9 mouse cellular contexts compared by ENCODE assay signal in genomic region chr2:25355419-25356066, GRCm38 (mm10). TPM values are rescaled to one million over a fixed set of nuclear protein-coding genes. Genes with fewer than 3 reads are reported as not detected.
DNase-seq lines count a peak whose midpoint lies in the region; ATAC-seq and TF ChIP-seq lines count a peak whose summit lies in the region.
"Had no signal": no experiment of that assay in that cellular context is flagged by ENCODE, and none has a peak within 500 bp of the region (broad histone marks: within the 10 kb centered on the region; RNA-seq: fewer than 3 reads in every experiment).

No protein-coding gene starts in this region.

- H3K4me3 ChIP-seq in heart, embryonic 15.5 days = peak overlapping the region; percentile 51
- peak overlapping the region; percentile 78 for H3K4me3 ChIP-seq in bone marrow macrophage, adult 2 months (ENCODE audit: insufficient read depth, low read length)
- H3K4me3 ChIP-seq in hindbrain, embryonic 12.5 days = peak overlapping the region; percentile 52
- H3K4me3 ChIP-seq in midbrain, embryonic 12.5 days = peak overlapping the region; percentile 55

- peak overlapping the region; percentile 71 for H3K4me2 ChIP-seq in heart, embryonic 15.5 days
- peak overlapping the region; percentile 80 for H3K4me2 ChIP-seq in hindbrain, embryonic 12.5 days (replicated peaks)
- peak overlapping the region; percentile 81 for H3K4me2 ChIP-seq in midbrain, embryonic 12.5 days (replicated peaks)

- no peak overlapping the region for H3K27ac ChIP-seq in heart, embryonic 15.5 days
- H3K27ac ChIP-seq in bone marrow macrophage, adult 2 months (ENCODE audit: insufficient read depth, low read depth, low read length) = peak overlapping the region; percentile 64
- no peak overlapping the region for H3K27ac ChIP-seq in hindbrain, embryonic 12.5 days
- H3K27ac ChIP-seq in midbrain, embryonic 12.5 days (replicated peaks) = no peak overlapping the region

- no peak for TF ChIP-seq CTCF in bone marrow macrophage, adult 2 months (IDR thresholded peaks at IDR 0.05; ENCODE audit: low read depth, low read length)

- no peak for DNase-seq in heart, postnatal 14 days
- no peak for DNase-seq in ovary, postnatal 14 days (ENCODE audit: low spot score)
- no peak for DNase-seq in natural killer cell, adult 2 months (ENCODE audit: low spot score in 2 of 2)
- DNase-seq in yolk sac, embryonic 10.5 days (ENCODE audit: low spot score) = no peak

- ATAC-seq in heart, embryonic 15.5 days (replicated peaks; ENCODE audit: insufficient number of reproducible peaks, insufficient read depth, low FRiP score, low read depth) = 0 out of 2 replicates have a peak, but pooled peaks have one; percentile 2
- ATAC-seq in hindbrain, embryonic 12.5 days (ENCODE audit: low FRiP score) = no peak
- 0 out of 2 replicates have a peak, but pooled peaks have one; percentile 35 for ATAC-seq in midbrain, embryonic 12.5 days (ENCODE audit: low FRiP score, low read depth)

- H3K36me3 ChIP-seq in heart, embryonic 15.5 days = peaks cover 20% of the 10 kb centered on the region
- peaks cover 31% of the 10 kb centered on the region for H3K36me3 ChIP-seq in hindbrain, embryonic 12.5 days
- H3K36me3 ChIP-seq in midbrain, embryonic 12.5 days = peaks cover 33% of the 10 kb centered on the region

- H3K27me3 ChIP-seq in heart, embryonic 15.5 days = no peaks in the 10 kb centered on the region
- H3K27me3 ChIP-seq in hindbrain, embryonic 12.5 days = no peaks in the 10 kb centered on the region
- H3K27me3 ChIP-seq in midbrain, embryonic 12.5 days = no peaks in the 10 kb centered on the region

- H3K9me3 ChIP-seq in heart, embryonic 15.5 days (replicated peaks) = no peaks in the 10 kb centered on the region
- no peaks in the 10 kb centered on the region for H3K9me3 ChIP-seq in hindbrain, embryonic 12.5 days (replicated peaks)
- no peaks in the 10 kb centered on the region for H3K9me3 ChIP-seq in midbrain, embryonic 12.5 days

- H3K9ac ChIP-seq in heart, embryonic 15.5 days = peak overlapping the region; percentile 31; the same call in 1 of the 2 replicates
- peak overlapping the region; percentile 66 for H3K9ac ChIP-seq in hindbrain, embryonic 12.5 days
- H3K9ac ChIP-seq in midbrain, embryonic 12.5 days (replicated peaks) = peak overlapping the region; percentile 49

- H3K4me1 ChIP-seq in heart, embryonic 15.5 days (replicated peaks) = peaks cover 14% of the 10 kb centered on the region
- peaks cover 20% of the 10 kb centered on the region for H3K4me1 ChIP-seq in bone marrow macrophage, adult 2 months (ENCODE audit: control insufficient read depth, insufficient read depth, low read length)
- H3K4me1 ChIP-seq in hindbrain, embryonic 12.5 days = peaks cover 20% of the 10 kb centered on the region
- H3K4me1 ChIP-seq in midbrain, embryonic 12.5 days = peaks cover 21% of the 10 kb centered on the region

- 38% methylated on average over 18 of the region's 18 CpGs for WGBS in heart, embryonic 15.5 days
- 39% methylated on average over 18 of the region's 18 CpGs for WGBS in hindbrain, embryonic 12.5 days
- WGBS in midbrain, embryonic 12.5 days = 41% methylated on average over 18 of the region's 18 CpGs

- intact Hi-C loops in heart, postnatal 14 days (cut with DNase I) = no loop called here

- TF ChIP-seq POLR2A in bone marrow macrophage, adult 2 months (IDR thresholded peaks at IDR 0.05; ENCODE audit: borderline replicate concordance, low read depth, low read length) = no peak

RNA-seq across cellular contexts. Expression of gene Dpp7, which starts 0.6 kb away (rescaled TPM):
- 9.5 and 12.5 TPM in 2 replicates for polyA plus RNA-seq in heart, embryonic 15.5 days (2015; fragmentation: Nextera tagmentation; extraction: Ambion mirVana)
- total RNA-seq in heart, postnatal 14 days (2021) = 1 to 10 TPM; 2.7 to 3.9 TPM
- polyA plus RNA-seq in bone marrow macrophage, adult 2 months (2012; ENCODE audit: insufficient read depth, insufficient read length, missing spikeins) = 93.4 and 99.0 TPM in 2 replicates
- 21.9 and 23.5 TPM in 2 replicates for polyA plus RNA-seq in hindbrain, embryonic 12.5 days (2016; fragmentation: Nextera tagmentation; extraction: Ambion mirVana)
- polyA plus RNA-seq in midbrain, embryonic 12.5 days (2016; fragmentation: Nextera tagmentation; extraction: Ambion mirVana) = 19.5 and 20.5 TPM in 2 replicates

RNA-seq across cellular contexts. Expression of gene Uap1l1, which starts 9.9 kb away (rescaled TPM):
- polyA plus RNA-seq in heart, embryonic 15.5 days (2015; fragmentation: Nextera tagmentation; extraction: Ambion mirVana) = 13.9 and 16.0 TPM in 2 replicates
- 1 to 10 TPM; 4.5 to 6.0 TPM for total RNA-seq in heart, postnatal 14 days (2021)
- 175 and 203 TPM in 2 replicates for polyA plus RNA-seq in bone marrow macrophage, adult 2 months (2012; ENCODE audit: insufficient read depth, insufficient read length, missing spikeins)
- 5.7 and 7.9 TPM in 2 replicates for polyA plus RNA-seq in hindbrain, embryonic 12.5 days (2016; fragmentation: Nextera tagmentation; extraction: Ambion mirVana)
- polyA plus RNA-seq in midbrain, embryonic 12.5 days (2016; fragmentation: Nextera tagmentation; extraction: Ambion mirVana) = 2.9 and 7.4 TPM in 2 replicates

RNA-seq across cellular contexts. Expression of gene Sapcd2, which starts 16.6 kb away (rescaled TPM):
- 15.4 and 25.5 TPM in 2 replicates for polyA plus RNA-seq in heart, embryonic 15.5 days (2015; fragmentation: Nextera tagmentation; extraction: Ambion mirVana)
- 1 to 10 TPM in 1 of 2 experiments, under 1 TPM in 1; 0.88 to 1.5 TPM for total RNA-seq in heart, postnatal 14 days (2021)
- 7.2 and 8.0 TPM in 2 replicates for polyA plus RNA-seq in bone marrow macrophage, adult 2 months (2012; ENCODE audit: insufficient read depth, insufficient read length, missing spikeins)
- 31.9 and 41.4 TPM in 2 replicates for polyA plus RNA-seq in hindbrain, embryonic 12.5 days (2016; fragmentation: Nextera tagmentation; extraction: Ambion mirVana)
- 52.1 and 52.3 TPM in 2 replicates for polyA plus RNA-seq in midbrain, embryonic 12.5 days (2016; fragmentation: Nextera tagmentation; extraction: Ambion mirVana)

RNA-seq across cellular contexts. Expression of gene Man1b1, which starts 23.4 kb away (rescaled TPM):
- 30.2 and 31.1 TPM in 2 replicates for polyA plus RNA-seq in heart, embryonic 15.5 days (2015; fragmentation: Nextera tagmentation; extraction: Ambion mirVana)
- total RNA-seq in heart, postnatal 14 days (2021) = 10 to 100 TPM; 22.1 to 22.2 TPM
- 36.1 and 43.5 TPM in 2 replicates for polyA plus RNA-seq in bone marrow macrophage, adult 2 months (2012; ENCODE audit: insufficient read depth, insufficient read length, missing spikeins)
- 73.5 and 78.8 TPM in 2 replicates for polyA plus RNA-seq in hindbrain, embryonic 12.5 days (2016; fragmentation: Nextera tagmentation; extraction: Ambion mirVana)
- polyA plus RNA-seq in midbrain, embryonic 12.5 days (2016; fragmentation: Nextera tagmentation; extraction: Ambion mirVana) = 72.2 and 72.9 TPM in 2 replicates

RNA-seq across cellular contexts. Expression of gene Grin1, which starts 36.6 kb away (rescaled TPM):
- 0.25 and 0.28 TPM in 2 replicates for polyA plus RNA-seq in heart, embryonic 15.5 days (2015; fragmentation: Nextera tagmentation; extraction: Ambion mirVana)
- total RNA-seq in heart, postnatal 14 days (2021) = not detected
- polyA plus RNA-seq in bone marrow macrophage, adult 2 months (2012; ENCODE audit: insufficient read depth, insufficient read length, missing spikeins) = 0.79 TPM in 1 of 2 replicates, not detected in the other
- polyA plus RNA-seq in hindbrain, embryonic 12.5 days (2016; fragmentation: Nextera tagmentation; extraction: Ambion mirVana) = 6.3 and 6.9 TPM in 2 replicates
- 6.1 and 8.2 TPM in 2 replicates for polyA plus RNA-seq in midbrain, embryonic 12.5 days (2016; fragmentation: Nextera tagmentation; extraction: Ambion mirVana)
- total RNA-seq: hematopoietic stem cell, adult 5-6 weeks had no signal

Comparison
In these comparisons a context has a peak if more than half of its experiments do, and no peak if none do; other contexts are left out.
1. RNA of gene Uap1l1, which starts 9.9 kb away (polyA plus RNA-seq): 175 to 203 TPM in bone marrow macrophage, adult 2 months; 13.9 to 16.0 TPM in heart, embryonic 15.5 days, 5.7 to 7.9 TPM in hindbrain, embryonic 12.5 days and 2.9 to 7.4 TPM in midbrain, embryonic 12.5 days; every median in the first group is over 10 times any median in the second.
2. Peak in every context shown above with its lines, with median percentiles within 50 percentile points of each other: H3K4me2 ChIP-seq, H3K4me3 ChIP-seq and H3K9ac ChIP-seq.